Mouse (Mus musculus) intestine, embryonic 16.5 days (tissue): ENCODE measurements around the gene 9430097D07Rik. TPM values are rescaled to one million over a fixed set of nuclear protein-coding genes. Genes with fewer than 3 reads are reported as not detected.

Source experiments
- ATAC-seq: fragments of 200-750 bp; cut with Nextera tagmentation; 2 replicates; pipeline ENCODE4 v1.8.0; 2017; ENCODE audit warnings: moderate TSS enrichment, moderate library complexity
- H3K27ac ChIP-seq: fragments of 300-500 bp; sonication (generic); 2 replicates; pipeline ENCODE4 v1.5.1; 2014; ENCODE audit warnings: mild to moderate bottlenecking, low read length
- H3K27me3 ChIP-seq: fragments of 300-500 bp; sonication (generic); replicated peaks from 2 replicates; pipeline ENCODE4 v1.6.1; 2014; ENCODE audit warnings: low read length, control low read depth, mixed read lengths; ENCODE audit not compliant: control insufficient read depth, insufficient read depth
- H3K36me3 ChIP-seq: fragments of 300-500 bp; sonication (generic); 2 replicates; pipeline ENCODE4 v1.6.1; 2014; ENCODE audit warnings: low read length, control low read depth; ENCODE audit not compliant: control insufficient read depth, insufficient read depth
- H3K4me1 ChIP-seq: fragments of 300-500 bp; sonication (generic); 2 replicates; pipeline ENCODE4 v1.6.1; 2014; ENCODE audit warnings: low read length, control low read depth, mixed read lengths; ENCODE audit not compliant: control insufficient read depth, insufficient read depth
- H3K4me2 ChIP-seq: fragments of 300-500 bp; sonication (generic); 2 replicates; pipeline ENCODE4 v1.6.1; 2014; ENCODE audit warnings: low read depth, low read length, control low read depth
- H3K4me3 ChIP-seq: fragments of 300-500 bp; sonication (generic); 2 replicates; pipeline ENCODE4 v1.5.1; 2014; ENCODE audit warnings: mild to moderate bottlenecking, low read length
- H3K9ac ChIP-seq: fragments of 300-500 bp; sonication (generic); 2 replicates; pipeline ENCODE4 v1.6.1; 2014; ENCODE audit warnings: low read depth, low read length
- H3K9me3 ChIP-seq: fragments of 300-500 bp; sonication (generic); 2 replicates; pipeline ENCODE4 v1.6.1; 2016; ENCODE audit warnings: low read length, control low read depth; ENCODE audit not compliant: control insufficient read depth
- WGBS: fragments of 180-500 bp; shearing (Covaris S2); extraction: QIAGEN DNeasy Blood & Tissue Kit; methylation state at CpG from one replicate; pipeline ENCODE4 v1.1.7; 2014; 5-methylcytosine and 5-hydroxymethylcytosine counted together
- polyA plus RNA-seq: library from polyadenylated mRNA; unstranded; fragments of >200 nt; fragmentation: Nextera tagmentation; extraction: Ambion mirVana; gene quantifications from 2 replicates; pipeline ENCODE4 v1.2.1, GENCODE M21; 2015

9430097D07Rik gene
- polyA plus RNA-seq, 1 experiment from 2014 or later = not detected

DNA sequence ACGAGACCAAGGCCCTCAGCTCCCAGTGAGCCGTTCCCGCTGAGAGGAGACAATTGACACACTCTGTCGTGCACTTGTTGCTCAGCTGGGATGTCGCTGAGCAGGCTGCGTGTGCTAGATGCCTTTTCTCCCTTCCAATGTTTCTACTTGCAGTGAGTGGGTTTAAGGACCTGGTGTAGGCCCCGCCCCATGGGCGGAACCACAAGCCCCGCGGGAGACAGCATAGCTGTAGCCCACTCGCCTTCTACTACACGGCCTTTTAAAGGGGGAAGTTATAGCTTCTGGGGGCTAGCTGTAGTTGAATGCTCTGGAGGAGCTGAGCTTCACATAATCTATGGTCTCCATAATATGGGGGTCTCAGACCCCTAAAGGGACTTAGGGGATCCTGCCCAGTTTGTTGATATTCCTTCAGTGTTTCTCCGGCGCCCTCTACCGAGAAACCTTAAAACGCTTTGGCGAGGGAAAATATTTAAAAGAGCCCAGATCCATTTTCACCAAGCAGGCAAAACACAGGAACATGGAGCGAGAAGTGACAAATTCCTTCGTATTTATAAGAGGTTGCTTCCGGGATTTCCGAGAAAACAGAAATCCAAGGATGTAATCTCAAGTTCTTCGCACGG lies 35.2 kb upstream of the 9430097D07Rik start:
- no peaks in the 10 kb centered on the region for H3K27me3 ChIP-seq
- H3K9me3 ChIP-seq = peaks cover 3% of the 10 kb centered on the region; the same call in 1 of the 2 replicates
- H3K4me1 ChIP-seq = peaks cover 32% of the 10 kb centered on the region
- peak overlapping the region; percentile 48 for H3K4me3 ChIP-seq
- H3K27ac ChIP-seq = no peak overlapping the region
- H3K36me3 ChIP-seq = no peaks in the 10 kb centered on the region
- WGBS = 12% methylated on average over 23 of the region's 23 CpGs
- H3K9ac ChIP-seq = peak overlapping the region; percentile 53; the same call in 1 of the 2 replicates
- no peak for ATAC-seq
- peak overlapping the region; percentile 59 for H3K4me2 ChIP-seq

DNA sequence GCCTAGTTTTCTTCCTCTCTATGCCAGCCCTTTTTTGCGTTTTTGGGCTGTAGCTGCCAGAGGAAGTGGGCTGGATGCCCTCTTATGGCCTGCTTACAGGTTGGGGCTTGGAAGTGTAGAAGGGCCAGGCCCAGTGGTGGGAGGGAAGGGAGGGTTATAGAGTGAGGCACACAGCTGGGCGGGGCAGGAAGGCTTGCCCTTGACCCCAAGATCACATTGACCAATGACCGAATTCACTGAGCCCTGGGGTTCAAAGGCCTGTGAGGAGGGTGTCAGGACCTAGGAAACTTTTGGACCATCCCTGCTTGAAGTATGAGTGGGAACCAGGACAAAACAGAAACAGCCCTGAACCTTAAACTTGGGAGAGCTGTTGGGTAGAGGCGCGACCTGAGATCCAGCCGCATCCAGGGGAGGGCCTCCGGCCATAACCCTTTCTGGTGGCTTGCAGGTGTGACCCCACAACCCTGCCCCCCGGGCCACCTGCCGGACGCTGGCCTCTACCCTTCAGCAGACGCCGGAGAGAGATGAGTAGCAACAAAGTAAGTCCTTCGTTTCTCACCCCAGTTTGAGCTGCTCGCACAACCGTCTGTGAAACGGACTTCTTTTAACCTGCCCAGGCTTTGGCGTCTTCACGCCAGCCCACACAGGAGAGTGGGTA lies 33.4 kb upstream of the 9430097D07Rik start:
- H3K27me3 ChIP-seq = no peaks in the 10 kb centered on the region
- H3K4me2 ChIP-seq = peak overlapping the region; percentile 82
- H3K4me3 ChIP-seq = peak overlapping the region; percentile 80
- H3K36me3 ChIP-seq = no peaks in the 10 kb centered on the region
- peaks cover 3% of the 10 kb centered on the region; the same call in 1 of the 2 replicates for H3K9me3 ChIP-seq
- H3K9ac ChIP-seq = peak overlapping the region; percentile 83; the same call in 1 of the 2 replicates
- peak overlapping the region; percentile 34 for H3K27ac ChIP-seq
- WGBS = 47% methylated on average over 18 of the region's 18 CpGs
- peaks cover 32% of the 10 kb centered on the region for H3K4me1 ChIP-seq
- peak; percentile 15; the same call in 1 of the 2 replicates for ATAC-seq

DNA sequence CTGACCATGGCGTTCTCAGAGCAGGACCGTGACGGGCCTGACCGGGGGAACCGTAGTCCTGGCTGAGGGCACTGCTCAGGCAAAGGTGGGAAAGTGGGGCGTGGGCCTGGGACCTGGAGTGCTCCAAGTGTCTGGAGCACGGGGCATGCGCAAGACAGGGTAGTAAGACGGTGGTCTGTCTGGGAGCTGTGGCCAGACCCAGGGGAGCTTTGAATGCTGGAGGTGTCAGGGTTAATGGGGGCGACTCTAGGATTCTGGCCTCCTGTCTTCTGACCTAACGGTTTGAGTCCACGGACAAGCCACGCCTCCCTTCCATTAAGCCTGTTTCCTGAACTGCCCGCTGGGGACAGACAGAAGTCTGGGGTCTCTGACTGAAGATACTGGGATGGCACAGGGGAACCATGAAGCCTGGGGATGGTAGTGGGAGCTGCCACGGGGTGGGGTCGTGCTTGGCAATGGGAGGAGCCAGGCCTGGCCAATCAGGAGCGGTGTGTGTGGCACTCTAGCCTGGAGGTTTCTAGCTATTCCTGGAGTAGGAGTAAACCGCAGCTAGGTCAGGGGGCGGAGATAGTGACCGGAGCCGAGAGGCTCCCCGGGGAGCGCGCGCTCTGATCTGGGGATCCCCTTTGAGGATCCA lies 32.8 kb upstream of the 9430097D07Rik start:
- ATAC-seq = peak; percentile 43
- Histone ChIP-seq H3K4me2 (peak overlapping the region; percentile 82), H3K27me3 (no peaks in the 10 kb centered on the region), H3K9ac (peak overlapping the region; percentile 83), H3K4me1 (peaks cover 32% of the 10 kb centered on the region), H3K36me3 (no peaks in the 10 kb centered on the region), H3K9me3 (peaks cover 3% of the 10 kb centered on the region; the same call in 1 of the 2 replicates), H3K27ac (peak overlapping the region; percentile 34), H3K4me3 (peak overlapping the region; percentile 80)
- 5% methylated on average over 25 of the region's 25 CpGs for WGBS

DNA sequence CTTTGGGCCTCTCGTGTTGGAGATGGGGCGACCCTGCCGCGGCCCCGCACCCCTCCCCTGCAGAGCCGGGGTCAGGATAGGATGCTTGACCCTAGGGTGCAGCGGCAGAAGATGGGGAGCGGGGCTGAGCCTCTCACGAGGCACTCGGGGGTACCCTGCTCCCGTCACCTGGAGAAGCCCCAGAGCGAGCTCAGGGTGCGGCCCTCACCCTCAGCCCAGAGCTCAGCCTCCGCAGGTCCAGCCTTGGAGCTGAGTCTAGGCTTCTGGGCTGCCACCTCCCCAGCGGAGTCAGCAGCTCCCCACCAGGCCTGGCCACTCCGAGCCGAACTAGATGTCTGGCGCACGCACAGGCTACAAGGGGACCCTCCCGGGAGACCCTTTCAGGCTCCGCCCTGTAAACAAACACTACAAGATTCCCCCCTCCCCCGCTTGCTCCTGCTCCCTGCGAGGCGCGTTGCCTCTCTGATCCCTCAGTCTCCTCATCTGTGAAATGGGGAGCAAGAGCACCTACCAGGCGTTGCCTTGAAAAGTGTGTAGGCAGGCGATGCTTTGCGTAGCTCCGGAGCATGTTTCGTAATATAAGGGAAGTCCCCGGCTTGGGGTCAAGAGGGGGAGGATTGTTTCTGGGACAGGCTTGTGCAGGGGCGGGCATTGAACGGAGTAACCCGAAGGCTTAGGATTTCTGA lies 31.9 kb upstream of the 9430097D07Rik start:
- Histone ChIP-seq H3K4me1 (peaks cover 34% of the 10 kb centered on the region), H3K27ac (peak overlapping the region; percentile 20), H3K4me3 (peak overlapping the region; percentile 80), H3K9me3 (peaks cover 3% of the 10 kb centered on the region; the same call in 1 of the 2 replicates), H3K36me3 (no peaks in the 10 kb centered on the region), H3K27me3 (no peaks in the 10 kb centered on the region), H3K9ac (peak overlapping the region; percentile 83), H3K4me2 (peak overlapping the region; percentile 82)
- peak; percentile 26 for ATAC-seq
- 4% methylated on average over 34 of the region's 34 CpGs for WGBS

DNA sequence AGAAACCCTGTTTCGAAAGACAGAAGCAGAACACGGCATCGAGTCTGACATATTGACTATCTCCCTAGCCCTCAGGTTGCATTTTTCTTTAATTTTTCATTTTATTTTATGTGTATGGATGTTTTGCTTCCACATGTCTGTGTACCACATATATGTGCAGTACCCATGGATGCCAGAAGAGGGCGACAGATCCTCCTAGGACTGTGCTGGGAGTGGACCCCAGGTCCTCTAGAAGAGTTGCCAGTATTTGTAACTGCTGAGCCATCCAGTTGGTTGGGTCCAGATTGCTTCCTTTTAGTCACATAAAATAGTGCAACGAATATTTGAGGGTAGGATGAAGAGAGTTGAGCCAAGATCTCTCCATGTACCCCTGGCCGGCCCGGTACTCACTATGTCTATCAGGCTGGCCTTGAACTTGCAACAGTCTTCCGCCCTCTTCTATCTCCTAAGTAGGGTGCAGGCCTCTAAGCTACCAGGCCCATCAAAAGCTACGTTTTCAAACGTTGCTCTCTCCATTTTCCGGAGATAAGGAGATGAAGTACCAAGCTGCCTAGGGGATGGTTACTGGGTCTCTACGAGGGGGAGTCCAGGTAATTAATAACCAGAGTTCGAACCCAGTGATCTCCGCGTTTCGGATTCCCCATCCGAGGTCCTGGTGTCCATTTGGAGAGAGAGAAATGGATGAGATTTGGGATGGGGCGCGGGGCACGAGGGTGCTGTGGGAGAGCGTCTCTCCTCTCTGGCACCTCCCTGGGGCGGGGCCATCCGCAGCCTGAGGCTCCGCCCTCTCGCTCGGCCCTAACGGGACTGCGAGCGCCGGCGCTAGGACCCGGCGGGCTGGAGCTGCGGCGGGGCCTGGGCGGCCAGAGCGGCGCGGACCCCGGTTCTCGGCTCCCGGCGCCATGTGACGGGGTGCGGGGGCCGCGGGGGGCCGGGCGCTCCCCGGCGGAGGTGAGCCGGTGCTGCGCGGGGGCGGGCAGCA lies 31.0 kb upstream of the 9430097D07Rik start:
- peak overlapping the region; percentile 82 for H3K4me2 ChIP-seq
- H3K4me3 ChIP-seq = peak overlapping the region; percentile 80
- peak; percentile 72 for ATAC-seq
- H3K27me3 ChIP-seq = no peaks in the 10 kb centered on the region
- peak overlapping the region; percentile 83 for H3K9ac ChIP-seq
- 12% methylated on average over 53 of the region's 55 CpGs for WGBS
- H3K4me1 ChIP-seq = peaks cover 38% of the 10 kb centered on the region
- peaks cover 3% of the 10 kb centered on the region; the same call in 1 of the 2 replicates for H3K9me3 ChIP-seq
- H3K27ac ChIP-seq = peak overlapping the region; percentile 20
- H3K36me3 ChIP-seq = no peaks in the 10 kb centered on the region

DNA sequence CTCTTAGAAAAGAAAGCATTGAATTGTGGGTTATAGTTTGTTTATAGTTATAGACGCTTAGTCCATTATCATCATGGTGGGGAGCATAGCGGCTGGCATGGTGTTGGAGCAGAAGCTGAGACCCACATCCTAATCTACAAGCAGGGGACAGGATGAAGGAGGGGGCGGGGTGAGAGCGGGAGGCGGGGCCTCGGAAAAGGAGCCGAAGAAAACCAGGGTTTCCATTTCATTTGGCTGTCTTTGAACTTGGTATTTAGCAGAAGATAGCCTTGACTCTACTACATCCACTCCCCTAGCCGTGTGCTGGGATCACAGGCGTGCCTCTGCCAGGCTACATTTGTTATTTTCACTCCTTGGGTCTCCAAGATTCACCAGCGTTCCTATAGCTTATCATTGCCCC lies 29.1 kb upstream of the 9430097D07Rik start:
- H3K4me2 ChIP-seq = no peak overlapping the region
- no peaks in the 10 kb centered on the region for H3K36me3 ChIP-seq
- no peak overlapping the region for H3K27ac ChIP-seq
- peaks cover 31% of the 10 kb centered on the region for H3K4me1 ChIP-seq
- peaks cover 3% of the 10 kb centered on the region; the same call in 1 of the 2 replicates for H3K9me3 ChIP-seq
- no peaks in the 10 kb centered on the region for H3K27me3 ChIP-seq
- no peak overlapping the region for H3K4me3 ChIP-seq
- 50% methylated on average over 10 of the region's 10 CpGs for WGBS
- no peak for ATAC-seq
- H3K9ac ChIP-seq = no peak overlapping the region

DNA sequence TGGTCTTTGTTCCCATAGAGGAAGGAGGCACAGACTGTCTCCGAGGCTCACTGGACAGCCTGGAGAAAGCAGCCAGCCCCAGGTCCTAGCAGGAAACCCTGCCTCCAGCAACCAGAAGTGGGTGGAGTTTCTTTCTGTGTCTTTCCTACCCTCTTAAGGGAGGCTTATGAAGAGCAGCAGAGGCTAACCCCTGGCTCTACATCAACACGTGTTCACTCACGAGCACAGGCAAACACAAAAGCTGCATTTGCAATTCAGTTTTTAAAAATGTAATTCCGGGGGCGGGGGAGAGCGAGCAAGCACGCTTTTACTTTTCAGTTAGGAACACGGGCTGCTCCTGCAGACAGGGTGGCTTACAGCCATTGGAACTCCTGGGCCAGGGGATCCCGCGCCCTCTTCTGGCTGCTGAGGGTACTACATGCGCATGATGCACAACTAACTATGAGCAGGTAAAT lies 27.1 kb upstream of the 9430097D07Rik start:
- H3K9me3 ChIP-seq = peaks cover 3% of the 10 kb centered on the region; the same call in 1 of the 2 replicates
- ATAC-seq = peak; percentile 64
- peak overlapping the region; percentile 37; the same call in 1 of the 2 replicates for H3K27ac ChIP-seq
- peaks cover 17% of the 10 kb centered on the region for H3K4me1 ChIP-seq
- H3K36me3 ChIP-seq = no peaks in the 10 kb centered on the region
- H3K9ac ChIP-seq = peak overlapping the region; percentile 54
- WGBS = 5% methylated on average over 11 of the region's 11 CpGs
- H3K27me3 ChIP-seq = no peaks in the 10 kb centered on the region
- peak overlapping the region; percentile 52 for H3K4me2 ChIP-seq
- H3K4me3 ChIP-seq = peak overlapping the region; percentile 41

DNA sequence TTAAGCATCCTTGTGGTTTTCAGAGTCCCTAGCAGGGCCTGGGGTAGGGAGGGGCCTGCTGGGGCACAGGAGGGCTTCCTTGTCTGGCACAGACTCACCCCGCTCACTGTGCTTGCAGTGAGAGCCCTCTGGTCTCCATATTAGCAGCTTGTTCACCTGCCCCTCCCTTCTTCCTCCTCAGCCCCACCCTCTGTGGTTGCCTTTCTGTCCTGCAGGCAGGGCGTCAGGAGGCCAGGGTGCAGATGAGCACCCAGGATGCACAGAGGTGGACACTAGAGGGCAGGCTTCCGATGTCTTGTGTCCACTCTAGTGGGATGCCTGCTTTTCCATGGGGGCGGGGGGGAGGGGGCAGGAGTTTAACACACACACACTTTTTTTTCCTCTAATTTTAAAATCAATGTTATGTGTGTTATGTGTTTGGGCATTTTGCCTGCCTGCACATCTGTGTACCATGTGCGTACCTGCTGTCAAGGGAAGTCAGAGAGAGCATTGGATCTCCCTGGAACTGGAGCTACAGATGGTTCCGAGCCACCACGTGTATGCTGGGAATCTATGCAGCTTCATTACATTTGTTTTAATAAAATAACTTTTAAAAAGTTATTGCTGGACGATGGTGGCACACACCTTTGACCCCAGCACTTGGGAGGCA lies 26.1 kb upstream of the 9430097D07Rik start:
- Histone ChIP-seq H3K27ac (no peak overlapping the region), H3K4me2 (no peak overlapping the region), H3K4me3 (no peak overlapping the region), H3K36me3 (no peaks in the 10 kb centered on the region), H3K9me3 (peaks cover 3% of the 10 kb centered on the region; the same call in 1 of the 2 replicates), H3K9ac (no peak overlapping the region), H3K27me3 (no peaks in the 10 kb centered on the region), H3K4me1 (peaks cover 20% of the 10 kb centered on the region)
- 40% methylated on average over 8 of the region's 8 CpGs for WGBS
- ATAC-seq = peak; percentile 58
